Mouse (Mus musculus) cerebellum, adult 9-10 months (tissue): ENCODE results near the gene Gm14403.
"Not testable (repeated sequence)": the region's sequence is repeated elsewhere in the genome, so short reads cannot be mapped to it uniquely, and the experiment has no call there.

Source experiments
- DNase-seq: peaks from one replicate; pipeline ENCODE4 v3.0.0; 2022

The Gm14403 gene

GRCm38 (mm10) chr2:177498067-177498466, at the start of gene Gm14403:
TSS of gene Gm14403 (plus strand) at chr2:177498215.
- peak; percentile 74 for DNase-seq

- DNase-seq, result peak; percentile 38
Observed at GRCm38 (mm10) chr2:177464676-177465075, 33.3 kb upstream of the Gm14403 start, which contains the start of gene Zfp970. TSS of gene Zfp970 (plus strand) at chr2:177464733.

DNA sequence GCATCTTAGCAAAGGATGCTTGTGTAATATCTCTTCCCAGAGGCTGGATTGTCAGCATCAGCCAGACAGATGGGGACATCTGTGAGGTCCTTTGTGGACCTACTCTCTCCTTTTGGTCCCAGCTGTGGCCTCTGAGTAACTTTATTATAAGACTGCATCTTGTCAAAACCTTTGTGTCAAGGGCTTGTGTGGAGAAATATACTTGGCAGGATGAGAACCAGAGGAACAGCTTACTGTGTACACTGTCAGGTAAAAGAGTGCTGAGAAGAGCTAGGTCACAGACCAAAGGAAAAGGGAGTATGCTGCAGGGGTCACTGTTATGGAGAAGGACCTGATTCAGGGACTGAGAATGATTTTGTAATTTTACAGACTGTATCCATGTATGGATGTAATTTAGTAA, 29.8 kb upstream of the Gm14403 start:
- DNase-seq, result not testable (repeated sequence)

DNA sequence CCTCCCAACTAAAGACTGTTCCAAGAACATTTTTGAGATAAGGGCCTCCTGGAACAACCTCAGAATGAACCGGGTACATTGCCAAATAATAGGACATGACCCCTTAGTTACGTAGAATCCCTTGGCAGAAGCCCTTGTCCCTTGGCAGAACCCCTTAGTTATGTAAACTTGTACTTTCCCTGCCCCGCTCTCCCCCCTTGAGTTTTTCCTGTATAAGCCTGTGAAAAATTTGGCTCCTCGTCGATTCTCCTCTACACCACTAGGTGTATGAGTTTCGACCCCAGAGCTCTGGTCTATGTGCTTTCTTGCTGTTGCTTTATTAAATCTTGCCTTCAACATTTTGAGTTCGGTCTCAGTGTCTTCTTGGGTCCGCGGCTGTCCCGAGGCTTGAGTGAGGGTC, 25.8 kb upstream of the Gm14403 start:
- DNase-seq, result not testable (repeated sequence)

- DNase-seq, result not testable (repeated sequence)
Observed at GRCm38 (mm10) chr2:177481971-177482370, 16.0 kb upstream of the Gm14403 start.

DNA sequence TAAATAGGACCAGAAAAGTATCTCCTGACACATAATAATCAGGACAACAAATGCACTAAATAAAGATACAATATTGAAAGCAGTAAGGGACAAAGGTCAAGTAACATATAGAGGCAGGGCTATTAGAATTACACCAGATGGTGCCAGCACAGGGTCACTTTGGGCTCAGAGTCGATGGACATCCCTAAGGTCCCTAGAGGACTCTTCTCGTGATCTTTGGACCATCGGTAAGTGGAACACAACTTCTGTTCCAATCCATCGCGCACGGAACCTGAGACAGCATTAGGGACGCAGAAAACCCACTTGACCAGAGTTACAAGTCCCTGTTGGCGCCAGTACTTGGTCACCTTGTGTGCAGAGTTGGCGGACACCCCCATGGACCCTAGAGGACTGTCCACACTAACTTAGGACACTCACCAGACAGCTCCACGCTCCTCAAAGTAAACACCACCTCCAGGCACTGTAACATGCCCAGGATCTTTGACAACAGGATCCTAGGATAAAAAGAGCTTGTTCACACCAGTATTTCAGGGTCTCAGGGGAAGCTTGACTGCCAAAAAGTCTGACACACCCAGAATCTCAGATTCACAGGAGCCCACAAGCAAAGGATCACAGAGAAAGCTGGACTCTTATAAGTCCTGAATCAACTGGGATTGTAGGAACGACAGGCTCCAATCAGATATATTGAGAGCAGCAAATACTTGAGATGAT, 14.6 kb upstream of the Gm14403 start:
- DNase-seq, result not testable (repeated sequence)

GRCm38 (mm10) chr2:177499182-177499581, 1.2 kb downstream of the Gm14403 start:
- DNase-seq, result not testable (repeated sequence)

GRCm38 (mm10) chr2:177505211-177505719, 7.2 kb downstream of the Gm14403 start:
- DNase-seq, result not testable (repeated sequence)

GRCm38 (mm10) chr2:177511381-177511780, 13.4 kb downstream of the Gm14403 start:
- not testable (repeated sequence) for DNase-seq

GRCm38 (mm10) chr2:177511972-177512371, 14.0 kb downstream of the Gm14403 start:
- DNase-seq, result not testable (repeated sequence)

GRCm38 (mm10) chr2:177513991-177514479, 16.0 kb downstream of the Gm14403 start:
- not testable (repeated sequence) for DNase-seq

DNA sequence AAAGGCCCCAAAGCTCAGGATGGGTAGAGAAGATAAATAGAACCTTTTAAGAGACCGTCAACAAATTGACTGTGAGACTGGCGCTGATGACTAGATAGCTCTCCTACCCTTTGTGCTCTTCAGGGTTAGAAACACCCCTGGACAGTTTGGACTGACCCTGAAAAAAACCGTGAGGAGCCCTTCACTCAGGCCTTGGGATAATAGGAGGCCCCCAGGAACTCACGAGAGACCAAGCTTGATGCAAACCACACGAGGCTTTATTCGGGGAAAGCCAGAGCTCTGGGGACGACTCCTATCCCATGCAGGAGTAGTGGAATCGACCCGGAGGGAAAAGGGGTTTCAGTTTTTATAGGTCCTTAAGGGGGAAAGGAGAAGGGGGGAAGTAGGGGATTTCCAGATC, 19.7 kb downstream of the Gm14403 start:
- not testable (repeated sequence) for DNase-seq

DNA sequence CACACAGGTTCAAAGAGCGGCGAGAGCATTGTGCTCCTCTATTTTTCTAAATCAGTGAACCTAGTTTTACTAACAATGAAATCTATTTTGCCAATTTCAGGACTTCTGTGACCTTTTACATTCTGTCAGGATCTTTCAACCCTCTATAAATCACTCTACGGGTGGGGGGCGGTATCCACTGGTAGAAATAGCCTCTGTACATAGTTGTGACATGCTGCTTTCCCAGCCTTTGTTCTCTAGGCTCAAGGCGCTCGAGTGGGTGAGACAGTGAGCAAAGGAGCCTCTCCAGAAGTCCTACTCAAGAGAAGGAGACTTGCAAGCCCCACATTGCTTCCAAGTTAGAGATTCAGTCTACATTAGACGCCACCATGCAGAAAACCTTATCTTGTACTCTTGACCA, 20.3 kb downstream of the Gm14403 start:
- DNase-seq, result not testable (repeated sequence)

DNA sequence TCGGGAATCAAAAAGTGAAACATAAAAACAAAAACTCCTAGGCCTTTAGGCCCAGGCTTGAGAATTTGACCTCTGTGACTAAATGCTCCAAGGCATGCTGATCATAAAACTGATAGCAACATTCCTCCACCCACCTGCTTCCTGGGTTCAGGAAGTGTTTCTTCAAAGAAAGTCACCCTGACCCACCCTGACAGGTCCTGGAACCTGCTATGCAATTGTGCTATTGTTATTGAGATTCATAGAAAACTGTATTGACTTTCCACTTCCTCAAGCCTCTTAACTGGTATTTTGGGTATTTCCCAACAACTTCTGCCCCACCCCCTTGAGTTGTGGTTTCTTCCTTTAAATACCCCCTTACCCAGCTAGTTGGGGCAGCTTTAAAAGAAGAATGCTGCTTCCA, 20.9 kb downstream of the Gm14403 start:
- DNase-seq, result not testable (repeated sequence)

- no peak for DNase-seq
Observed at GRCm38 (mm10) chr2:177520035-177520434, 22.0 kb downstream of the Gm14403 start.

DNA sequence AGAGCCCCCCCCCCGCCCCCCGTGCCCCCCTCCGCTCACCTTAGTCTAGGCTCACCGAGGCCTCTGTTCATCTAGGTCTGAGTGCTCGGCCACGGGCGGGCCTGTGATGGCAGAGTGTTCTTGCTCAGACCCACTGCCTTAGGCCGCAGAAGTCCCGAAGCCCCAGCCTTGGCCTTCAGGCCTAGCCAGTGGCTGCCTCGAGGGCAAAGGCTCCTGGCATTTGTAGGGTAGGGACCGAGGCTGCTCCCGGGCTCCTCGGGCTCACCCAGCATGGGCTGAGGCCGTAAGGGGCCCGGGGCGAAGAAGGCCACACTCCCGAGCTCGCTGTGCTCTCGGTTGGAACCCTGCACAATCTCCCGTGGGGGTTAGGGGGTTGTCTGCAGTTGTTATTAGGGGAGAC, 25.0 kb downstream of the Gm14403 start:
- no peak for DNase-seq

DNA sequence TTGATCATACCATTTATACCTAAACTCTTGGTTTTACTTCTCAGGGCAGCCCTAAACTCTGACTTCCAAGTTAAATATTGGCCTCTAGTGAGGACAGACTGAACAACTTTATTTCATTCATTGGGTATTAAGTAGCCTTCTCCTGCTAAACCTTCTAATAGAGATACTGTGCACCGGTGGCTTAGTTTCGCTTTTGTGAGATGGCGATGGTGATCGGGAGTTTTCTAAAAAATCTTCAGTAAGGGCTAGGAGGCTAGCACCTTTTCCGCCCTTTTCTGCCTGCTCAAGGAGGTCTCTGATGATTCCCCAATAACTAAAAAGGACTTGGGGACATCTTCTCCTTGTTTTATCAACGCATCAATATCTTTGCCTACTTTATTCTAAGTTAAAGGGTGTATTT, 25.7 kb downstream of the Gm14403 start:
- not testable (repeated sequence) for DNase-seq

DNA sequence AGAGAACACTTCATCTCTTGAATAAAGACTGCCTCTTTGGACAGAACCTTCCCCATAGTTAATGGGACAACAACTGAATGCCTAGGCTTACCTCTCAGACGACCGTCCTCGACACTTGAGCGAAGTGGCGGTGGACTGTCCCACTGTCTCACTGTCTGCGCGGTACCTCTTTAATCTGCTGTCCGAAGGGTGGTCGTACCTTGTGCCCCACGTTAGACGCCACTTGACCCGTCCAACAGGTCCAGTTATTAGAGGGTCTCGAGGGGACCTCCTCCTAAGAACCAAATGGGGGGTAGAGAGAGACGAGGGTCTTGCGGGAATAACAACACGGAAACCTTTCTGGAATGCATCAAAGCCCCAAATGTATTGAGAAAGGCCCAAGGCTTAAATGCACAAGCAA, 26.2 kb downstream of the Gm14403 start:
- DNase-seq, result not testable (repeated sequence)

DNA sequence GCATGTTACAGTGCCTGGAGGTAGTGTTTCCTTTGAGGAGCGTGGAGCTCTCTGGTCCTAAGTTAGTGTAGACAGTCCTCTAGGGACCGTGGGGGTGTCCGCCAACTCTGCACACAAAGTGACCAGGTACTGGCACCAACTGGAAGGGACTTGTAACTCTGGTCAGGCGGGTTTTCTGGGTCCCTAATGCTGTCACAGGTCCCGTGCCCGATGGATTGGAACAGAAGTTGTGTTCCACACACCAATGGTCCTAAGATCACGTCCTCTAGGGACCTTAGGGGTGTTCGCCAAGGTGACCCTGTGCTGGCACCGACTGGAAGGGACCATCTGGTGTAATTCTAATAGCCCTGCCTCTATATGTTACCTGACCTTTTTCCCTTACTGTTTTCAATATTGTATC, 37.9 kb downstream of the Gm14403 start:
- no peak for DNase-seq

DNA sequence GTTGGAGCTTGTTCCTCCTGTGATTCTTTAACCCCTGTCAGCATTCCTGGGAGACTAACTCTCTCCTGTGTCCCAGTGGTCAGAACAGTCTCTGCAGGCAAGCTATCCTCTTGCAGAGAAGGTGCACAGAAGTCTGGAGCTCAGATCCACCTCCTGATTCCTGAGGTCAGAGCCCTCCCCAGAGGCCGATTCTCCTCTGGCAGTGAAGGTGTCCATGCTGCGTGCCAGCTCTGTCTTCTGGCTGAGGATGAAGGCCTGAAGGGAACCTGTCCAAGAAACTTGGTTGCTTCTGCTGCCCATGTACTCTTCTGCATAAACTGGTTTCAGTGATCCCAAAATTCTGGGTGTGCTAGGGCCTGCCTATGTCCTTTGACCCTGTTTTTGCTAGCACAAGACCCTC, 39.1 kb downstream of the Gm14403 start:
- not testable (repeated sequence) for DNase-seq

GRCm38 (mm10) chr2:177537717-177538116, 39.7 kb downstream of the Gm14403 start:
- DNase-seq, result not testable (repeated sequence)

GRCm38 (mm10) chr2:177555261-177555660, 57.2 kb downstream of the Gm14403 start:
- not testable (repeated sequence) for DNase-seq
